Mouse (Mus musculus): ENCODE results near the gene Alox12. TPM values are rescaled to one million over a fixed set of nuclear protein-coding genes. Genes with fewer than 3 reads are reported as not detected.

The Alox12 gene
- polyA plus RNA-seq, 1 experiment from 2014 or later = 2.5 TPM

GRCm38 (mm10) chr11:70193354-70194285 lies 61.5 kb downstream of the Alox12 start:
- no peak for DNase-seq (ENCODE audit: extremely low spot score, low spot score)

GRCm38 (mm10) chr11:70192157-70192556 lies 63.0 kb downstream of the Alox12 start:
- WGBS = 82% methylated on average over 4 of the region's 4 CpGs
- no peaks in the 10 kb centered on the region for H3K9me3 ChIP-seq

More at GRCm38 (mm10) chr11:70193354-70194285, 61.5 kb downstream of the Alox12 start:
- no peaks in the 10 kb centered on the region for H3K36me3 ChIP-seq (replicated peaks)
- H3K4me1 ChIP-seq = no peaks in the 10 kb centered on the region
- H3K9me3 ChIP-seq = no peaks in the 10 kb centered on the region
- 73% methylated on average over 11 of the region's 11 CpGs for WGBS
- H3K27me3 ChIP-seq (ENCODE audit: poor library complexity, severe bottlenecking) = no peaks in the 10 kb centered on the region
- no peak overlapping the region for H3K27ac ChIP-seq
- no peak overlapping the region for H3K4me3 ChIP-seq

More at GRCm38 (mm10) chr11:70192157-70192556, 63.0 kb downstream of the Alox12 start:
- H3K36me3 ChIP-seq (replicated peaks) = no peaks in the 10 kb centered on the region
- no peaks in the 10 kb centered on the region for H3K27me3 ChIP-seq (ENCODE audit: poor library complexity, severe bottlenecking)
- H3K4me3 ChIP-seq = no peak overlapping the region
- no peaks in the 10 kb centered on the region for H3K4me1 ChIP-seq
- no peak for DNase-seq (ENCODE audit: extremely low spot score, low spot score)
- no peak overlapping the region for H3K27ac ChIP-seq

MicroRNAs encoded within 50 kb of the gene (microRNA counts, 519-probe panel; counts per million panel counts)
- microRNA mmu-miR-195 = 341 counts per million, percentile 65 among the panel's probes with 10 or more counts
- 341 counts per million, percentile 65 among the panel's probes with 10 or more counts for microRNA mmu-miR-497

Small RNA genes lying within 50 kb of the gene (microRNA-seq; reads per million reads assigned to microRNA genes)
- gene Mir195a (307 reads per million, percentile 60 among the genes with 10 or more reads in this experiment), gene Mir497 (not detected), gene Mir497b (not detected)

Other genes with a start within 250 kb of the Alox12 start
- gene Acadvl, start 239.9 kb downstream of the Alox12 start, polyA plus RNA-seq (2016; fragmentation: Nextera tagmentation; extraction: Ambion mirVana) = 41.0 and 44.1 TPM in 2 replicates
- gene Dlg4, start 238.4 kb downstream of the Alox12 start, polyA plus RNA-seq (2016; fragmentation: Nextera tagmentation; extraction: Ambion mirVana) = 13.8 and 15.5 TPM in 2 replicates
- 0.71 and 1.2 TPM in 2 replicates for gene Asgr1, start 201.3 kb downstream of the Alox12 start, polyA plus RNA-seq (2016; fragmentation: Nextera tagmentation; extraction: Ambion mirVana)
- gene Asgr2, start 162.7 kb downstream of the Alox12 start, polyA plus RNA-seq (2016; fragmentation: Nextera tagmentation; extraction: Ambion mirVana) = not detected in 2 replicates
- not detected in 2 replicates for gene Mgl2, start 125.0 kb downstream of the Alox12 start, polyA plus RNA-seq (2016; fragmentation: Nextera tagmentation; extraction: Ambion mirVana)
- gene Clec10a, start 99.2 kb downstream of the Alox12 start, polyA plus RNA-seq (2016; fragmentation: Nextera tagmentation; extraction: Ambion mirVana) = not detected in 2 replicates
- 0.79 and 1.2 TPM in 2 replicates for gene Slc16a11, start 42.6 kb downstream of the Alox12 start, polyA plus RNA-seq (2016; fragmentation: Nextera tagmentation; extraction: Ambion mirVana)
- 14.6 and 16.1 TPM in 2 replicates for gene Slc16a13, start 34.3 kb downstream of the Alox12 start, polyA plus RNA-seq (2016; fragmentation: Nextera tagmentation; extraction: Ambion mirVana)
- gene Bcl6b, start 25.6 kb downstream of the Alox12 start, polyA plus RNA-seq (2016; fragmentation: Nextera tagmentation; extraction: Ambion mirVana) = 4.5 and 4.7 TPM in 2 replicates
- 227 TPM in 2 replicates for gene 0610010K14Rik, start 17.4 kb downstream of the Alox12 start, polyA plus RNA-seq (2016; fragmentation: Nextera tagmentation; extraction: Ambion mirVana)
- gene Gm21988, start 15.5 kb downstream of the Alox12 start, polyA plus RNA-seq (2016; fragmentation: Nextera tagmentation; extraction: Ambion mirVana) = 7.9 and 10.1 TPM in 2 replicates
- gene Rnasek, start 15.5 kb downstream of the Alox12 start, polyA plus RNA-seq (2016; fragmentation: Nextera tagmentation; extraction: Ambion mirVana) = 83.9 and 92.7 TPM in 2 replicates
- gene Alox12e, start 67.3 kb upstream of the Alox12 start, polyA plus RNA-seq (2016; fragmentation: Nextera tagmentation; extraction: Ambion mirVana) = not detected in 2 replicates
- gene Alox15, start 96.7 kb upstream of the Alox12 start, polyA plus RNA-seq (2016; fragmentation: Nextera tagmentation; extraction: Ambion mirVana) = 0.10 and 0.29 TPM in 2 replicates
- gene Pelp1, start 154.7 kb upstream of the Alox12 start, polyA plus RNA-seq (2016; fragmentation: Nextera tagmentation; extraction: Ambion mirVana) = 56.2 and 58.8 TPM in 2 replicates
- gene Arrb2, start 177.3 kb upstream of the Alox12 start, polyA plus RNA-seq (2016; fragmentation: Nextera tagmentation; extraction: Ambion mirVana) = 31.4 and 32.9 TPM in 2 replicates
- gene Med11, start 196.6 kb upstream of the Alox12 start, polyA plus RNA-seq (2016; fragmentation: Nextera tagmentation; extraction: Ambion mirVana) = 43.5 and 44.5 TPM in 2 replicates
- 0.14 and 0.38 TPM in 2 replicates for gene Zmynd15, start 204.1 kb upstream of the Alox12 start, polyA plus RNA-seq (2016; fragmentation: Nextera tagmentation; extraction: Ambion mirVana)
- 0.40 and 0.47 TPM in 2 replicates for gene Cxcl16, start 204.6 kb upstream of the Alox12 start, polyA plus RNA-seq (2016; fragmentation: Nextera tagmentation; extraction: Ambion mirVana)
- 0.52 and 0.82 TPM in 2 replicates for gene Tm4sf5, start 249.9 kb upstream of the Alox12 start, polyA plus RNA-seq (2016; fragmentation: Nextera tagmentation; extraction: Ambion mirVana)